Mouse (Mus musculus): ENCODE results near the gene Crp. TPM values are rescaled to one million over a fixed set of nuclear protein-coding genes. Genes with fewer than 3 reads are reported as not detected.

Gene Crp
- polyA plus RNA-seq, 1 experiment from 2014 or later = not detected

GRCm38 (mm10) chr1:172665457-172665856 lies 32.4 kb upstream of the Crp start:
- H3K4me2 ChIP-seq (ENCODE audit: low read depth, low read length, severe bottlenecking) = no peak overlapping the region
- H3K27ac ChIP-seq (ENCODE audit: low read depth, low read length) = no peak overlapping the region
- DNase-seq (ENCODE audit: low spot score) = no peak
- H3K4me1 ChIP-seq (replicated peaks; ENCODE audit: control insufficient read depth, insufficient read depth, low read length) = no peaks in the 10 kb centered on the region
- no peaks in the 10 kb centered on the region for H3K27me3 ChIP-seq (ENCODE audit: control insufficient read depth, insufficient read depth, low read length)
- H3K9ac ChIP-seq (ENCODE audit: low read length) = no peak overlapping the region
- no peak for ATAC-seq (replicated peaks; ENCODE audit: low FRiP score)
- H3K4me3 ChIP-seq (ENCODE audit: low read depth, low read length) = no peak overlapping the region
- no peaks in the 10 kb centered on the region for H3K9me3 ChIP-seq (ENCODE audit: control insufficient read depth, low read length)
- H3K36me3 ChIP-seq (ENCODE audit: control insufficient read depth, insufficient read depth, low read length) = no peaks in the 10 kb centered on the region
- WGBS = 72% methylated on average over 2 of the region's 2 CpGs

GRCm38 (mm10) chr1:172667597-172667996 lies 30.3 kb upstream of the Crp start:
- 33% methylated on average over 6 of the region's 6 CpGs for WGBS
- H3K36me3 ChIP-seq (ENCODE audit: control insufficient read depth, insufficient read depth, low read length) = no peaks in the 10 kb centered on the region
- no peak overlapping the region for H3K4me3 ChIP-seq (ENCODE audit: low read depth, low read length)
- H3K4me2 ChIP-seq (ENCODE audit: low read depth, low read length, severe bottlenecking) = no peak overlapping the region
- no peaks in the 10 kb centered on the region for H3K4me1 ChIP-seq (replicated peaks; ENCODE audit: control insufficient read depth, insufficient read depth, low read length)
- no peaks in the 10 kb centered on the region for H3K9me3 ChIP-seq (ENCODE audit: control insufficient read depth, low read length)
- H3K27me3 ChIP-seq (ENCODE audit: control insufficient read depth, insufficient read depth, low read length) = no peaks in the 10 kb centered on the region
- no peak overlapping the region for H3K27ac ChIP-seq (ENCODE audit: low read depth, low read length)
- H3K9ac ChIP-seq (ENCODE audit: low read length) = no peak overlapping the region
- DNase-seq (ENCODE audit: low spot score) = peak; percentile 54
- ATAC-seq (replicated peaks; ENCODE audit: low FRiP score) = peak; percentile 85

- no peaks in the 10 kb centered on the region for H3K36me3 ChIP-seq (ENCODE audit: control insufficient read depth, insufficient read depth, low read length)
- no peak overlapping the region for H3K4me2 ChIP-seq (ENCODE audit: low read depth, low read length, severe bottlenecking)
- ATAC-seq (replicated peaks; ENCODE audit: low FRiP score) = no peak
- H3K4me1 ChIP-seq (replicated peaks; ENCODE audit: control insufficient read depth, insufficient read depth, low read length) = no peaks in the 10 kb centered on the region
- 93% methylated on average over 1 of the region's 1 CpGs for WGBS
- H3K27ac ChIP-seq (ENCODE audit: low read depth, low read length) = no peak overlapping the region
- no peak overlapping the region for H3K9ac ChIP-seq (ENCODE audit: low read length)
- no peak for DNase-seq (ENCODE audit: low spot score)
- H3K9me3 ChIP-seq (ENCODE audit: control insufficient read depth, low read length) = no peaks in the 10 kb centered on the region
- H3K27me3 ChIP-seq (ENCODE audit: control insufficient read depth, insufficient read depth, low read length) = no peaks in the 10 kb centered on the region
- H3K4me3 ChIP-seq (ENCODE audit: low read depth, low read length) = no peak overlapping the region
Measured at GRCm38 (mm10) chr1:172670716-172671115, 27.1 kb upstream of the Crp start.

GRCm38 (mm10) chr1:172680742-172681141 lies 17.1 kb upstream of the Crp start:
- DNase-seq (ENCODE audit: low spot score) = no peak
- H3K9ac ChIP-seq (ENCODE audit: low read length) = no peak overlapping the region
- H3K4me3 ChIP-seq (ENCODE audit: low read depth, low read length) = no peak overlapping the region
- H3K9me3 ChIP-seq (ENCODE audit: control insufficient read depth, low read length) = no peaks in the 10 kb centered on the region; the same call in 1 of the 2 replicates
- no peaks in the 10 kb centered on the region for H3K27me3 ChIP-seq (ENCODE audit: control insufficient read depth, insufficient read depth, low read length)
- no peak overlapping the region for H3K4me2 ChIP-seq (ENCODE audit: low read depth, low read length, severe bottlenecking)
- H3K4me1 ChIP-seq (replicated peaks; ENCODE audit: control insufficient read depth, insufficient read depth, low read length) = no peaks in the 10 kb centered on the region
- H3K36me3 ChIP-seq (ENCODE audit: control insufficient read depth, insufficient read depth, low read length) = no peaks in the 10 kb centered on the region
- H3K27ac ChIP-seq (ENCODE audit: low read depth, low read length) = no peak overlapping the region
- WGBS = 85% methylated on average over 4 of the region's 4 CpGs
- no peak for ATAC-seq (replicated peaks; ENCODE audit: low FRiP score)

GRCm38 (mm10) chr1:172683551-172683950 lies 14.3 kb upstream of the Crp start:
- 85% methylated on average over 5 of the region's 5 CpGs for WGBS
- Histone ChIP-seq H3K4me1 (replicated peaks; ENCODE audit: control insufficient read depth, insufficient read depth, low read length) (0 out of 2 replicates have a peak, but pooled peaks cover 2% of the 10 kb centered on the region), H3K9ac (ENCODE audit: low read length) (no peak overlapping the region), H3K27ac (ENCODE audit: low read depth, low read length) (no peak overlapping the region), H3K4me3 (ENCODE audit: low read depth, low read length) (no peak overlapping the region), H3K4me2 (ENCODE audit: low read depth, low read length, severe bottlenecking) (no peak overlapping the region), H3K36me3 (ENCODE audit: control insufficient read depth, insufficient read depth, low read length) (no peaks in the 10 kb centered on the region), H3K27me3 (ENCODE audit: control insufficient read depth, insufficient read depth, low read length) (no peaks in the 10 kb centered on the region), H3K9me3 (ENCODE audit: control insufficient read depth, low read length) (no peaks in the 10 kb centered on the region; the same call in 1 of the 2 replicates)
- no peak for DNase-seq (ENCODE audit: low spot score)
- no peak for ATAC-seq (replicated peaks; ENCODE audit: low FRiP score)

- ATAC-seq (replicated peaks; ENCODE audit: low FRiP score) = no peak
- Histone ChIP-seq H3K36me3 (ENCODE audit: control insufficient read depth, insufficient read depth, low read length) (no peaks in the 10 kb centered on the region), H3K4me2 (ENCODE audit: low read depth, low read length, severe bottlenecking) (no peak overlapping the region), H3K27ac (ENCODE audit: low read depth, low read length) (no peak overlapping the region), H3K4me1 (replicated peaks; ENCODE audit: control insufficient read depth, insufficient read depth, low read length) (0 out of 2 replicates have a peak, but pooled peaks cover 2% of the 10 kb centered on the region), H3K4me3 (ENCODE audit: low read depth, low read length) (no peak overlapping the region), H3K9ac (ENCODE audit: low read length) (no peak overlapping the region), H3K27me3 (ENCODE audit: control insufficient read depth, insufficient read depth, low read length) (no peaks in the 10 kb centered on the region), H3K9me3 (ENCODE audit: control insufficient read depth, low read length) (no peaks in the 10 kb centered on the region; the same call in 1 of the 2 replicates)
- no peak for DNase-seq (ENCODE audit: low spot score)
- 51% methylated on average over 1 of the region's 1 CpGs for WGBS
Measured at GRCm38 (mm10) chr1:172683957-172684356, 13.9 kb upstream of the Crp start.

- Histone ChIP-seq H3K4me1 (replicated peaks; ENCODE audit: control insufficient read depth, insufficient read depth, low read length) (0 out of 2 replicates have a peak, but pooled peaks cover 2% of the 10 kb centered on the region), H3K4me2 (ENCODE audit: low read depth, low read length, severe bottlenecking) (no peak overlapping the region), H3K36me3 (ENCODE audit: control insufficient read depth, insufficient read depth, low read length) (no peaks in the 10 kb centered on the region), H3K27me3 (ENCODE audit: control insufficient read depth, insufficient read depth, low read length) (no peaks in the 10 kb centered on the region), H3K27ac (ENCODE audit: low read depth, low read length) (no peak overlapping the region), H3K9ac (ENCODE audit: low read length) (no peak overlapping the region), H3K9me3 (ENCODE audit: control insufficient read depth, low read length) (no peaks in the 10 kb centered on the region; the same call in 1 of the 2 replicates), H3K4me3 (ENCODE audit: low read depth, low read length) (no peak overlapping the region)
- ATAC-seq (replicated peaks; ENCODE audit: low FRiP score) = no peak
- 82% methylated on average over 3 of the region's 3 CpGs for WGBS
- DNase-seq (ENCODE audit: low spot score) = no peak
Measured at GRCm38 (mm10) chr1:172685178-172685577, 12.7 kb upstream of the Crp start.

- ATAC-seq (replicated peaks; ENCODE audit: low FRiP score) = no peak
- Histone ChIP-seq H3K9me3 (ENCODE audit: control insufficient read depth, low read length) (no peaks in the 10 kb centered on the region), H3K4me3 (ENCODE audit: low read depth, low read length) (no peak overlapping the region), H3K4me1 (replicated peaks; ENCODE audit: control insufficient read depth, insufficient read depth, low read length) (no peaks in the 10 kb centered on the region), H3K9ac (ENCODE audit: low read length) (no peak overlapping the region), H3K4me2 (ENCODE audit: low read depth, low read length, severe bottlenecking) (no peak overlapping the region), H3K27ac (ENCODE audit: low read depth, low read length) (no peak overlapping the region), H3K36me3 (ENCODE audit: control insufficient read depth, insufficient read depth, low read length) (no peaks in the 10 kb centered on the region), H3K27me3 (ENCODE audit: control insufficient read depth, insufficient read depth, low read length) (no peaks in the 10 kb centered on the region)
- no peak for DNase-seq (ENCODE audit: low spot score)
Measured at GRCm38 (mm10) chr1:172697422-172697821, 433 bp upstream of the Crp start.

GRCm38 (mm10) chr1:172700814-172701213 lies 3.0 kb downstream of the Crp start:
- H3K9ac ChIP-seq (ENCODE audit: low read length) = no peak overlapping the region
- DNase-seq (ENCODE audit: low spot score) (no peak), ATAC-seq (replicated peaks; ENCODE audit: low FRiP score) (no peak)
- H3K9me3 ChIP-seq (ENCODE audit: control insufficient read depth, low read length) = no peaks in the 10 kb centered on the region
- no peak overlapping the region for H3K4me3 ChIP-seq (ENCODE audit: low read depth, low read length)
- H3K4me1 ChIP-seq (replicated peaks; ENCODE audit: control insufficient read depth, insufficient read depth, low read length) = no peaks in the 10 kb centered on the region
- no peaks in the 10 kb centered on the region for H3K27me3 ChIP-seq (ENCODE audit: control insufficient read depth, insufficient read depth, low read length)
- 83% methylated on average over 3 of the region's 3 CpGs for WGBS
- H3K27ac ChIP-seq (ENCODE audit: low read depth, low read length) = no peak overlapping the region
- H3K4me2 ChIP-seq (ENCODE audit: low read depth, low read length, severe bottlenecking) = no peak overlapping the region
- no peaks in the 10 kb centered on the region for H3K36me3 ChIP-seq (ENCODE audit: control insufficient read depth, insufficient read depth, low read length)
